Mouse (Mus musculus) ES-Bruce4 (cell line): ENCODE data around the gene Cdh13. TPM values are rescaled to one million over a fixed set of nuclear protein-coding genes. Genes with fewer than 3 reads are reported as not detected.

ENCODE experiments used
- H3K27ac ChIP-seq: 2 replicates; pipeline ENCODE4 v1.5.1; 2012; ENCODE audit warnings: low read length, inconsistent platforms; ENCODE audit not compliant: insufficient read depth
- H3K27me3 ChIP-seq: 2 replicates; pipeline ENCODE4 v1.6.1; 2012; ENCODE audit warnings: mild to moderate bottlenecking, low read length, inconsistent platforms; ENCODE audit not compliant: control insufficient read depth, poor library complexity, insufficient read depth, severe bottlenecking
- H3K36me3 ChIP-seq: 2 replicates; pipeline ENCODE4 v1.6.1; 2012; ENCODE audit warnings: inconsistent platforms, mild to moderate bottlenecking, low read length, moderate library complexity; ENCODE audit not compliant: control insufficient read depth, poor library complexity, insufficient read depth, severe bottlenecking
- H3K4me1 ChIP-seq: one replicate; pipeline ENCODE4 v1.8.1; 2011; ENCODE audit warnings: low read length; ENCODE audit not compliant: control insufficient read depth, insufficient read depth
- H3K4me3 ChIP-seq: 2 replicates; pipeline ENCODE4 v1.5.1; 2011; ENCODE audit warnings: low read depth, mild to moderate bottlenecking, low read length
- H3K9ac ChIP-seq: 2 replicates; pipeline ENCODE4 v1.6.1; 2012; ENCODE audit warnings: low read depth, mild to moderate bottlenecking, inconsistent platforms; ENCODE audit not compliant: poor library complexity, severe bottlenecking
- H3K9me3 ChIP-seq: replicated peaks from 2 replicates; pipeline ENCODE4 v1.6.1; 2012; ENCODE audit warnings: mild to moderate bottlenecking, low read length, inconsistent platforms; ENCODE audit not compliant: control insufficient read depth, poor library complexity, insufficient read depth, severe bottlenecking
- CTCF ChIP-seq: IDR thresholded peaks from one replicate; pipeline ENCODE4 v1.8.1; 2011; ENCODE audit warnings: low read depth, low read length
- EP300 ChIP-seq: IDR thresholded peaks from 2 replicates; pipeline ENCODE4 v1.6.1; 2011; ENCODE audit warnings: low read depth, low read length; ENCODE audit not compliant: insufficient read depth
- POLR2A ChIP-seq: IDR thresholded peaks from one replicate; pipeline ENCODE4 v1.8.1; 2011; ENCODE audit warnings: low read length; ENCODE audit not compliant: insufficient read depth
- polyA plus RNA-seq: library from polyadenylated mRNA; stranded (reverse); fragments of >200 nt; gene quantifications from 2 replicates; pipeline ENCODE4 v1.2.4, GENCODE M21; 2011; ENCODE audit warnings: low read depth; ENCODE audit not compliant: missing spikeins, insufficient read depth, insufficient read length

Gene Cdh13
- polyA plus RNA-seq, 1 experiment, result 2.0 TPM

- H3K36me3 ChIP-seq, result no peaks in the 10 kb centered on the region
- TF ChIP-seq POLR2A (no peak), EP300 (no peak), CTCF (no peak)
- H3K4me3 ChIP-seq, result no peak overlapping the region
- H3K9me3 ChIP-seq, result peaks cover 14% of the 10 kb centered on the region
- H3K4me1 ChIP-seq, result no peaks in the 10 kb centered on the region
- no peak overlapping the region for H3K9ac ChIP-seq
- no peak overlapping the region for H3K27ac ChIP-seq
- H3K27me3 ChIP-seq, result no peaks in the 10 kb centered on the region; the same call in 1 of the 2 replicates
Measured at GRCm38 (mm10) chr8:118410341-118410970, 126.9 kb downstream of the Cdh13 start.

DNA sequence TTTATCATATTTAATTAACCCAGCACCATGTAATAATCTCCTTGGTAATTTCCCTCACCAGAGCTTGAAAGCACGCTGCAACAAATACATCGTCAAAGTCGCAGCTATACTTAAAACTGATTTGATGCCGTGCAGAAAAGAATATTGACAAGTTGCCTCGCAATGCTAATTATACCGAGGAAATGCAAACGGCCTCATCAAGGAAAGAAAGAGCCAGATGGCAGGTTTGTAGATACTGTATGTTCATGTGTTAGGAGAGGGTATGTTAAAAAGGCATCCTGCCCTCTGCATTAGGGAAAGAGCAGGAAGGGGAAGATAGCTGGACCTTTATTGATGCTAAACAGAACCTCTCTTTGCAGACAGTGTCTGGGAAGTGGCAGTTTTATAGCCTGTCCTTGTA is 132.1 kb downstream of the Cdh13 start:
- H3K27me3 ChIP-seq, result no peaks in the 10 kb centered on the region
- no peaks in the 10 kb centered on the region for H3K36me3 ChIP-seq
- peaks cover 14% of the 10 kb centered on the region for H3K9me3 ChIP-seq
- H3K9ac ChIP-seq, result no peak overlapping the region
- no peak overlapping the region for H3K4me3 ChIP-seq
- no peaks in the 10 kb centered on the region for H3K4me1 ChIP-seq
- TF ChIP-seq EP300 (no peak), POLR2A (no peak), CTCF (no peak)
- no peak overlapping the region for H3K27ac ChIP-seq

DNA sequence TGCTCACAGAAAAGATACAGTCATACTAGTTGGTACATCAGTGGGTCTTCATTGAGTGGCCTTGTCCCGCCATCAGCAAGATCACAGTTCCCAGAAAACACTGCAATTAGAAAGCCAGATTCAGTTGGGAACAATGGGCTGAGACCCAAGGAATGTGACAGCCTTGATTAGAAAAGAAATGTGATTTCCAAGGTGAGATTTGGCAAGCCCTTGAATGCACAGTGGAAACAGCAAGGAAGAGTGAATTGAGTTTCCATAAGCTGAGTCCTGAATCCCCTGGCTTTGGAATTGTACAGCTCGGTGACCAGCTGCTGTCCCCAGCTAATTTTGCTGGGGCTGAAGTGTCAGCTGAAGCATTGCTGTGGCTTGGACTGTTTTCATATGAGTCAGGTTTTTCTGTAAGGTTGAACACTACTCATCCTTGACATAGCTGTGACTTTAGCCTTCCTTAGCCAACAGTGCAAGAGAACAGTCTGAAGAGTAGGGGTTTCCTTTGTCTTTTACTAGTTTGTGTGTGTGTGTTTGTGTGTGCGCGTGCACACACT is 133.3 kb downstream of the Cdh13 start:
- 0 out of 2 replicates have a peak, but pooled peaks cover 3% of the 10 kb centered on the region for H3K9me3 ChIP-seq
- no peaks in the 10 kb centered on the region for H3K36me3 ChIP-seq
- H3K4me3 ChIP-seq, result no peak overlapping the region
- no peak overlapping the region for H3K9ac ChIP-seq
- no peaks in the 10 kb centered on the region for H3K4me1 ChIP-seq
- no peak overlapping the region for H3K27ac ChIP-seq
- TF ChIP-seq EP300 (no peak), POLR2A (no peak), CTCF (no peak)
- no peaks in the 10 kb centered on the region for H3K27me3 ChIP-seq

DNA sequence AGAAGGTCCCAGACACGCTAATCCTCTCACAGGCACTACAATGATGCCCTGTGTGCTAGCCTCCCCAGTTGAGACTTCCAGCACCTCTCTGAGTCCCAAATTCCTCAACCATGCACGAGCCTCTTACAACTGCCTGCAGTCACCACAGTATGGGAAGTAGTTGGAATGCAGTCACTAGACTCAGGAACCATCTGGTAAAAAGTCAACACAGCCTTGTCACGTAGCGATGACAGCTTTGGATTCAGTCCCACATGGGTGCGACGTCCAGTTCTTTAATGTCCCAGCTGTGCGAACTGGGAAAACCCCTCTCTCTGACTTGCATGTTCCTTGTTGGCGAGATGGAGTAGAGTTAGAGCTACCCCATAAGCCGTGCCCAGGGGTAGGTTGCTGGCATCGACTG is 139.1 kb downstream of the Cdh13 start:
- Histone ChIP-seq H3K9me3 (no peaks in the 10 kb centered on the region), H3K36me3 (no peaks in the 10 kb centered on the region), H3K4me3 (no peak overlapping the region), H3K9ac (no peak overlapping the region), H3K27me3 (no peaks in the 10 kb centered on the region), H3K27ac (no peak overlapping the region), H3K4me1 (no peaks in the 10 kb centered on the region)
- TF ChIP-seq EP300, result no peak
- no peak for TF ChIP-seq POLR2A
- TF ChIP-seq CTCF, result no peak

DNA sequence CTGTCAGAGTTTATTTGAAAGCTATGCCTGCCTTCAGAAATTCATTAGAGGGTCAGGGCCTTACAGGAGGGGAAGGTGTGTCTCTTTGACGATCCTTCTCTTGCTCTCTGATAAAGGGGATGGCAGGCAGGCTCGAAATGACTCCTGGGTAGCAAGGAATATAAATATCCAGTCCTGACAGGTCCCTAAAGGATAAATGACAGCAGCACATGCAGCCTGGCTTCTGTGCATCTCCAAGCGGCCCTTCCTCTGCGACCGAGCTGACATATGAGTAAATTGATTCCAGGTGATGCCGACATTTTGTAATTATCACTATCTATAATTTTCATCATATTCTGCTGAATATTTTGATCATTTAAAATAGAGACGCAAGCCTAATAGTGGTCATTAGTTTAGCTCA is 145.4 kb downstream of the Cdh13 start:
- no peak overlapping the region for H3K4me3 ChIP-seq
- H3K4me1 ChIP-seq, result no peaks in the 10 kb centered on the region

DNA sequence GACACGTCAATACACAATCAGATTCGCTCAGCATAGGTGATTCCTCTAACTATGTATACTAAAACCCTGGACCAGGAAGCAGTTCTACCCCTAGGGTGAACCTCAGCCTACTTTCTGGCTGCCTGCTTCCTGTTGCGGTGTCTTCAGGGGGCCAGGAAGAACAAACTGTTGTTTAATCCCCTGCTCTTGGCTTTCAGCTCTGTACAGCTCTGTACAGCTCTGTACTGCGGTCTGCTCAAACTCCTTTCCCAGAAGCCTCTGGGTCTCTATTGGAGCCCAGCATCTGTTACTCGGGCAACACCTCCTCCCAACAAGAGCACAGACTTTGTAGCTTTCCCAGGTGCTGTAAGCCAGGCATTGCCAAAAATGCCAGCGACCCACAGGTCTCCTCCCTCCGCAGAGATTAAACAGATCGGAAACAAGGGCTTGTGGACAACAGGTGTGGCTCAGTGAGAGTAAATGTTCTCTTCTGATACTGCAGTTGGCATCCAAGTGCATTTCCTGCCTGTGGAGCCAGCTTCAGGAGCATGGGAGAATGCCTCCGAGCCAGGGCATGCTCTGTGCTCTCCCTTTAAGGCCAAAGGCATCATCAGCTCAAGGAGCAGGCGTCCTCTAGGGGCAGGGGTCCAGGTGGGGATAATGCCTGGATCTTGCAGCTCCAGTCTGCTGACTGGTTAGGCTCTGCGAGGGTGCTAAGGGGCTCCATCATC is 148.4 kb downstream of the Cdh13 start:
- TF ChIP-seq POLR2A, result no peak
- TF ChIP-seq CTCF, result no peak
- no peak for TF ChIP-seq EP300

More for the DNA sequence above, 145.4 kb downstream of the Cdh13 start:
- no peak for TF ChIP-seq EP300
- no peak for TF ChIP-seq CTCF
- no peak for TF ChIP-seq POLR2A
- Histone ChIP-seq H3K36me3 (no peaks in the 10 kb centered on the region), H3K9ac (no peak overlapping the region), H3K27ac (no peak overlapping the region), H3K27me3 (no peaks in the 10 kb centered on the region), H3K9me3 (no peaks in the 10 kb centered on the region)

More for the DNA sequence above, 148.4 kb downstream of the Cdh13 start:
- Histone ChIP-seq H3K4me3 (no peak overlapping the region), H3K27ac (no peak overlapping the region), H3K36me3 (no peaks in the 10 kb centered on the region), H3K4me1 (no peaks in the 10 kb centered on the region), H3K9ac (no peak overlapping the region), H3K9me3 (no peaks in the 10 kb centered on the region), H3K27me3 (no peaks in the 10 kb centered on the region)
